Comparison of ENCODE assay signal across 24 mouse cellular contexts in the genomic region with DNA sequence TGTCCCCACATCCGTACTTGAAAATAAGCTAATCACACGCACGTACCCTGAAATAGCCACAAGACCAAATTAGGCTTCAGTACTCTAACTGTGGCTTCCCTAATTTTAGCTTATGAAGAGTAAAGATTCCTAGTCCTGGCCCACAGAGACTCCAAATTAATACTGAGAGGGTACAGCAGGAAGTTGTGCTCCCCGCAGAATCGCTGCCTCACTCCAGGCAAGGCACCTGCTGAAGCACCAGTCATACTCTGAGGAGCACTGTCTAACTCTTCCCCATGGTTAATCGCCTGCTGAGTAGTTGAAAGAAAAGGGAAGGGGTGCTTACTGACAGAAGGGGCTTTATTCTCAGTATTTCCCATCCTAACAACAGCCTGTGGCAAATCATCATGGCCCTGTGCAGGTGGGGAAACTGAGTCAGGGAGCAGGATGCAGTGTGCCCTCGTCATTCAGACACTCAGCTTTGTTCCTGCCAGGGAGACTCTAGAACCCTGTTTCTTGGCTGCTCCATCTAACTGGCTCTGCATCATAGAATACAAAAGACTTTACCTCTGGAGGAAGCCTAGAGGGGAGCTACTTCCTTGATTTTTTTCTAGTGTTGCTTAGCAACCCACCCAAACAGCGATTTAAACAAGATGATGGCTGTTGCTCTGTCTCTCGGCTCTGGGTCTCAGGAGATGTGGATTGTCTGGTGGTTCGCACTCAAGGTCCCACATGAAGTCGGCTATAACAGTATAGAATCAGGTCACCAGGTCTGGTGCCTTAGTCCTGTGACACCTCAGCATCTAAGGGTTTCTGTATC.
DNase-seq lines count a peak whose midpoint lies in the region; ATAC-seq and TF ChIP-seq lines count a peak whose summit lies in the region.
"Had no signal": no experiment of that assay in that cellular context is flagged by ENCODE, and none has a peak within 500 bp of the region (broad histone marks: within the 10 kb centered on the region; RNA-seq: fewer than 3 reads in every experiment).

No protein-coding gene starts in this region.

- 0 out of 2 replicates have a peak, but pooled peaks have one; percentile 27 for ATAC-seq in frontal cortex, adult (ENCODE audit: low TSS enrichment)
- no peak for ATAC-seq in neural tube, embryonic 11.5 days (ENCODE audit: insufficient read depth, low FRiP score, low TSS enrichment)
- ATAC-seq: intestine, embryonic 15.5 days had no signal

- H3K36me3 ChIP-seq in neural tube, embryonic 11.5 days (ENCODE audit: control insufficient read depth, insufficient read depth, low read length) = no peaks in the 10 kb centered on the region
- H3K36me3 ChIP-seq in kidney, adult 2 months (ENCODE audit: control insufficient read depth, insufficient read depth, low read length) = no peaks in the 10 kb centered on the region
- H3K36me3 ChIP-seq: embryonic facial prominence, embryonic 13.5 days; heart, embryonic 15.5 days; intestine, embryonic 15.5 days; limb, embryonic 12.5 days; liver, embryonic 13.5 days; lung, embryonic 15.5 days had no signal

- H3K27ac ChIP-seq in neural tube, embryonic 11.5 days (ENCODE audit: low read depth, low read length) = no peak overlapping the region
- no peak overlapping the region for H3K27ac ChIP-seq in kidney, adult 2 months (ENCODE audit: insufficient read depth, low read depth, low read length)
- H3K27ac ChIP-seq: embryonic facial prominence, embryonic 13.5 days; heart, adult 2 months; heart, embryonic 15.5 days; hindbrain, embryonic 14.5 days; intestine, embryonic 15.5 days; limb, embryonic 12.5 days; liver, embryonic 13.5 days; lung, embryonic 15.5 days; neural tube, embryonic 13.5 days had no signal

- no peaks in the 10 kb centered on the region for H3K9me3 ChIP-seq in neural tube, embryonic 11.5 days (ENCODE audit: control insufficient read depth, low read length)
- H3K9me3 ChIP-seq: embryonic facial prominence, embryonic 13.5 days; heart, embryonic 15.5 days; intestine, embryonic 15.5 days; limb, embryonic 12.5 days; liver, embryonic 13.5 days; lung, embryonic 15.5 days; megakaryocyte, embryonic 14.5 days; neural tube, embryonic 13.5 days had no signal

- intact Hi-C loops in left cerebral cortex, postnatal 36 days (cut with DNase I) = loop anchor here (5.0 kb wide), 1 partner anchor 98 kb away; no protein-coding TSS in a partner anchor

- TF ChIP-seq CTCF in kidney, adult 2 months (conservative IDR thresholded peaks at IDR 0.05; ENCODE audit: insufficient read depth, insufficient read length, low read depth, low read length) = no peak

- TF ChIP-seq POLR2A in kidney, adult 2 months (IDR thresholded peaks at IDR 0.05; ENCODE audit: low read depth, low read length) = no peak

- no peak overlapping the region for H3K4me2 ChIP-seq in neural tube, embryonic 11.5 days (ENCODE audit: low read depth)
- H3K4me2 ChIP-seq: embryonic facial prominence, embryonic 13.5 days; heart, embryonic 15.5 days; hindbrain, embryonic 14.5 days; intestine, embryonic 15.5 days; limb, embryonic 12.5 days; liver, embryonic 13.5 days; lung, embryonic 15.5 days; neural tube, embryonic 13.5 days had no signal

- no peaks in the 10 kb centered on the region for H3K27me3 ChIP-seq in neural tube, embryonic 11.5 days (ENCODE audit: control insufficient read depth, insufficient read depth, low read length)
- H3K27me3 ChIP-seq in kidney, adult 2 months (replicated peaks; ENCODE audit: control insufficient read depth, insufficient read depth, low read length) = no peaks in the 10 kb centered on the region
- H3K27me3 ChIP-seq: embryonic facial prominence, embryonic 13.5 days; heart, embryonic 15.5 days; intestine, embryonic 15.5 days; limb, embryonic 12.5 days; liver, embryonic 13.5 days; lung, embryonic 15.5 days; neural tube, embryonic 13.5 days had no signal

- DNase-seq in frontal cortex, postnatal 14 days (ENCODE audit: low spot score in 2 of 2) = no peak
- peak; percentile 6 for DNase-seq in neural tube, embryonic 11.5 days (ENCODE audit: low spot score)
- DNase-seq in neural tube, embryonic 10.5 days (ENCODE audit: extremely low spot score, low spot score) = no peak
- DNase-seq in c-Kit-positive CD71-negative TER-119-negative erythroid progenitor cells, embryonic 14.5 days (ENCODE audit: low read depth) = peak; percentile 10
- peak; percentile 28 for DNase-seq in mesoderm, embryonic 11.5 days (ENCODE audit: low read depth, low spot score)
- DNase-seq in left cerebral cortex, postnatal 36 days (ENCODE audit: low spot score in 2 of 2) = no peak
- DNase-seq in kidney, adult 2 months = no peak
- DNase-seq: adrenal gland, adult 8-10 months; cerebellum, adult 18-20 months; cerebellum, postnatal 36 days; gastrocnemius, postnatal 10 days; heart, adult 2 months; liver, embryonic 13.5 days; spleen, adult 18-20 months; thymus, postnatal 36 days had no signal

- peaks cover 2% of the 10 kb centered on the region; the same call in 1 of the 2 replicates for H3K4me1 ChIP-seq in neural tube, embryonic 11.5 days (ENCODE audit: control insufficient read depth, insufficient read depth, low read length)
- no peaks in the 10 kb centered on the region for H3K4me1 ChIP-seq in kidney, adult 2 months (ENCODE audit: control insufficient read depth, insufficient read depth, low read length)
- H3K4me1 ChIP-seq: embryonic facial prominence, embryonic 13.5 days; intestine, embryonic 15.5 days; limb, embryonic 12.5 days; liver, embryonic 13.5 days; lung, embryonic 15.5 days; megakaryocyte, embryonic 14.5 days had no signal

- H3K9ac ChIP-seq in neural tube, embryonic 11.5 days (ENCODE audit: low read length) = no peak overlapping the region
- H3K9ac ChIP-seq: embryonic facial prominence, embryonic 13.5 days; heart, embryonic 15.5 days; hindbrain, embryonic 14.5 days; intestine, embryonic 15.5 days; limb, embryonic 12.5 days; liver, embryonic 13.5 days; lung, embryonic 15.5 days; neural tube, embryonic 13.5 days had no signal

- H3K4me3 ChIP-seq in neural tube, embryonic 11.5 days (ENCODE audit: low read depth, low read length) = no peak overlapping the region
- no peak overlapping the region for H3K4me3 ChIP-seq in kidney, adult 2 months (ENCODE audit: insufficient read depth, low read depth, low read length)
- H3K4me3 ChIP-seq: embryonic facial prominence, embryonic 13.5 days; heart, adult 2 months; heart, embryonic 15.5 days; intestine, embryonic 15.5 days; limb, embryonic 12.5 days; liver, embryonic 13.5 days; lung, embryonic 15.5 days; megakaryocyte, embryonic 14.5 days; neural tube, embryonic 13.5 days had no signal

- WGBS in neural tube, embryonic 11.5 days = 75% methylated on average over 11 of the region's 11 CpGs
- WGBS in kidney, adult 2 months = 80% methylated on average over 11 of the region's 11 CpGs

Comparison
In these comparisons a context has a peak if more than half of its experiments do, and no peak if none do; other contexts are left out.
1. DNase-seq: peak in neural tube, embryonic 11.5 days (single experiment), c-Kit-positive CD71-negative TER-119-negative erythroid progenitor cells, embryonic 14.5 days (single experiment) and mesoderm, embryonic 11.5 days (single experiment); none in frontal cortex, postnatal 14 days (0 of 2), neural tube, embryonic 10.5 days (single experiment), left cerebral cortex, postnatal 36 days (0 of 2) and kidney, adult 2 months (single experiment).